Mouse (Mus musculus) kidney, adult 2 months (tissue): ENCODE measurements around the gene Rab37. TPM values are rescaled to one million over a fixed set of nuclear protein-coding genes. Genes with fewer than 3 reads are reported as not detected.
A peak's percentile ranks its signal among the peaks of the same experiment; 100 is the strongest.

Experiments used
- DNase-seq: peaks from one replicate; pipeline ENCODE4 v3.0.0; 2021
- H3K27ac ChIP-seq: fragments of 200-500 bp; 2 replicates; pipeline ENCODE4 v1.5.1; 2012; ENCODE audit warnings: low read depth, low read length, control low read depth, inconsistent platforms; ENCODE audit not compliant: insufficient read depth
- H3K27me3 ChIP-seq: fragments of 200-500 bp; replicated peaks from 2 replicates; pipeline ENCODE4 v1.6.1; 2012; ENCODE audit warnings: mild to moderate bottlenecking, moderate library complexity, low read length, inconsistent platforms; ENCODE audit not compliant: control insufficient read depth, insufficient read depth
- H3K36me3 ChIP-seq: fragments of 200-500 bp; 2 replicates; pipeline ENCODE4 v1.6.1; 2012; ENCODE audit warnings: mild to moderate bottlenecking, moderate library complexity, low read length, inconsistent platforms; ENCODE audit not compliant: control insufficient read depth, insufficient read depth
- H3K4me1 ChIP-seq: fragments of 200-500 bp; 2 replicates; pipeline ENCODE4 v1.6.1; 2011; ENCODE audit warnings: low read length; ENCODE audit not compliant: control insufficient read depth, insufficient read depth
- H3K4me3 ChIP-seq: fragments of 200-500 bp; 2 replicates; pipeline ENCODE4 v1.5.1; 2011; ENCODE audit warnings: mild to moderate bottlenecking, low read depth, low read length, control low read depth; ENCODE audit not compliant: insufficient read depth
- CTCF ChIP-seq: fragments of 200-500 bp; conservative IDR thresholded peaks from 2 replicates; pipeline ENCODE4 v1.5.1; 2011; ENCODE audit warnings: low read depth, mild to moderate bottlenecking, control low read depth, low read length, moderate library complexity, mixed read lengths; ENCODE audit not compliant: insufficient read depth, insufficient read length
- POLR2A ChIP-seq: fragments of 200-500 bp; IDR thresholded peaks from one replicate; pipeline ENCODE4 v1.6.1; 2011; ENCODE audit warnings: low read depth, low read length, control low read depth
- WGBS: fragments of 180-500 bp; shearing (Covaris S2); methylation state at CpG from one replicate; pipeline ENCODE4 v1.1.7; 2018; 5-methylcytosine and 5-hydroxymethylcytosine counted together
- polyA plus RNA-seq: library from polyadenylated mRNA; depleted of rRNA; stranded (reverse); fragments of >200 nt; gene quantifications from 2 replicates; pipeline ENCODE4 v1.2.3, GENCODE M21; 2012

The Rab37 gene
- polyA plus RNA-seq, 1 experiment: 1.1 TPM

DNA sequence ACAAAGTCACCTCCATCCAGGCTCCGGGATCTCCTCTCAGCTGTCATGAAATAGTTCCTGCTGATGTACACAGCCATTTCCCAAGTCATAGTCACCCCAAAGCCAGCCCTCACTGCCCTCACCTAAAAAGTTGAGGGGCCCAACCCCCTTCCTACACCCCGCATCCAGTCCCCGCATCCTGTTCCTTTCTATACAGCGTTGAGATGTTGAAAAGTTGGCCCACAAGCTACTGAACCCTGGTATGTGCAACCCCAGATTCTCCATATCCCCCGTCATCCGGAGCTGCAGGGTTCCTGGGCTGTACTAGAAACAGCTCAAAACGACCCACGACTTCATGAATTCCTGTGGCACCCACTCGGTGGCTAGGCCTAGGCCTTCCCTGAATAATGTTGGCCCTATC, 61.9 kb downstream of the Rab37 start:
- DNase-seq: no peak
- Histone ChIP-seq H3K4me1 (no peaks in the 10 kb centered on the region), H3K4me3 (no peak overlapping the region), H3K27ac (no peak overlapping the region), H3K36me3 (no peaks in the 10 kb centered on the region), H3K27me3 (no peaks in the 10 kb centered on the region)
- no peak for TF ChIP-seq CTCF
- no peak for TF ChIP-seq POLR2A
- 77% methylated on average over 9 of the region's 9 CpGs for WGBS

DNA sequence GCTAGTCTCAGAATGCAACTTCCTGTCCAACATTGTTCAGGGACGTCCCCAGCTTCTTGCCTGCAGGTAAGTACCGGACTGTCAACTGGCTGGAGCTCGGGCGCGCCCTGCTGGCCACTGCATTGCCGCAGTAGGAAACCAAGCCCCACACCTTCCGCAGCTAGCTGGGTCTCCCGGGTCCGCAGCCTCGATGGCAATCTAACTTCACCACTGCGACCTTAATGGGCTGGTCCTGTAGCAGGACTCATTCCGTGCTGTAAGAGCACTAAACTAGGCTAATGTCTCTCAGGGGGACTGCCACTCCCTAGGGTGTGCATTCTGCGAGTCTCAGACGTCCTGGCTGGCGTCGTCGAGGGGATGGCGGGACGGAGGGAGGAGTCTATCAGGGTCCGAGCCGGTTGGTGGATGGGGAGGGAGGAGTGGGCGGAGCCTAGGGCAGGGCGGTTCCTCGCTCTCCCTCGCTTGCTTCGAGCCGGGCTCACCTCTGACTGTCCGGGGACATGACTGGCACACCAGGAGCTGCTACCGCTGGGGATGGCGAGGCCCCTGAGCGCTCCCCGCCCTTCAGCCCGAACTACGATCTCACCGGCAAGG, 62.6 kb downstream of the Rab37 start:
- no peaks in the 10 kb centered on the region for H3K4me1 ChIP-seq
- TF ChIP-seq POLR2A (no peak), CTCF (peak; percentile 87)
- peak; percentile 83 for DNase-seq
- peak overlapping the region; percentile 32; the same call in 1 of the 2 replicates for H3K4me3 ChIP-seq
- no peaks in the 10 kb centered on the region for H3K36me3 ChIP-seq
- 1% methylated on average over 35 of the region's 35 CpGs for WGBS
- no peak overlapping the region for H3K27ac ChIP-seq
- H3K27me3 ChIP-seq: no peaks in the 10 kb centered on the region

DNA sequence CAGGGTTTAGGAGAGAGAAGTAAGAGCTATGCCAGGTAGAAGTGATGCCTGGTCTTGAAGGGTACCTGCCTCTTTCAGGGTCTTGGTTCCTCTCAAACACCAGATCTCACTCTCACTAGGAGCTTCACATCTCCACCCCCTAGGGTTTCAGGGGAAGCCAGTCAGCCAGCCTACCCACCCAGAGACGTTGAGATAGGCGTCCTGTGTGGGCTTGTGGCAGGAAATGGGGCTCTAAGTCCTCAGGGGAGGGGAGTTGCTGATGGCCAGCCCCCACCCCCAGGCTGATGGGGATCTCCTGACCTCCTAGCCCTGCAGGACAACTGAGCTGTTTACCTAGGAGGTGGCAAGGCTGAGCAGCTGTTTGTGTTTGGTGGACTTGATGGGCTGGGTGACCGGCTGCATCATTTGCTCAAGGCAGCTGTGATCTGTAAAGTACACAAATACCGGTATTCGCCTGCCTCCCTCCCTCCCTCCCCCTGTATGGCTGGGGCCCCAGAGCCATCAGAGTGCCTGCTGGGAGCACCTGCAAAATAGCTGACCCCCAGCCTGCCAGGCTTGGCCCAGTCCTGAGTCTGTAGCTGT, 63.9 kb downstream of the Rab37 start:
- Histone ChIP-seq H3K27ac (no peak overlapping the region), H3K4me1 (no peaks in the 10 kb centered on the region)

DNA sequence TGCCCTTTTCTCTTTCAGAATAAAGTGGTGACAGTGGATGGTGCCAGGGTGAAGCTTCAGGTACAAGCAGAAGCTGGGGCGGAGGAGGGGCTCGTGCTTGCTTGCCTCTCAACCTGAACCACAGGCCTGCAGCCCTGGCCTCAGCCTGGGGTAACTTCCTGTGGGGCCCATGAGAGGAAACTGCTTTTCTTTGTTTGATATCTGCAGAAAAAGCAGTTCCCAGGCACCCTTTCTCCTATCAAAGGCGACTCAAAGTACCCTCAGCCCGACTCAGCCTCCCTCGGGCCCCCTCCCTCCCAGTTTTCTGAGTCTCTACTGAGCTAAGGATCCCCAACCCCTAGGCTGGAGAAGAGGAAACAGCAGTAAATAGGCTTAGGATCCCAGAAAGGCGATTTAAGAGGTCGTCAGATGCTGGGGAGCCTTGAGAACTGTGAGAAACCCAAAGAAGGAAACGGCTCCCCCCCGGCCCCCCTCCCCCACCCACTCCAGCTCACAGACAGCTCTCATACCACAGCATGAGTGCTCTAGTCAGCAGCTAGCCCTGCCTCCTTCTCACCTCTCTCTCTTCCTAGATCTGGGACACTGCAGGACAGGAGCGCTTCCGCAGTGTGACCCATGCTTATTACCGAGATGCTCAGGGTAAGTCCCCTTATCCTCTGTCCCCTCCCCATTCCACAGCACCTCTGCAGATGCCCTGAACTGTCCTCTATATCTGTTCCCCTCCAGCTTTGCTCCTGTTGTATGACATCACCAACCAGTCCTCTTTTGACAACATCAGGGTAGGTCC, 66.9 kb downstream of the Rab37 start:
- no peak for DNase-seq
- no peak for TF ChIP-seq POLR2A
- no peak for TF ChIP-seq CTCF
- 36% methylated on average over 12 of the region's 12 CpGs for WGBS

More for the DNA sequence above, 63.9 kb downstream of the Rab37 start:
- WGBS: 14% methylated on average over 5 of the region's 5 CpGs
- Histone ChIP-seq H3K36me3 (no peaks in the 10 kb centered on the region), H3K27me3 (no peaks in the 10 kb centered on the region), H3K4me3 (no peak overlapping the region)
- no peak for DNase-seq
- TF ChIP-seq POLR2A: no peak
- no peak for TF ChIP-seq CTCF

DNA sequence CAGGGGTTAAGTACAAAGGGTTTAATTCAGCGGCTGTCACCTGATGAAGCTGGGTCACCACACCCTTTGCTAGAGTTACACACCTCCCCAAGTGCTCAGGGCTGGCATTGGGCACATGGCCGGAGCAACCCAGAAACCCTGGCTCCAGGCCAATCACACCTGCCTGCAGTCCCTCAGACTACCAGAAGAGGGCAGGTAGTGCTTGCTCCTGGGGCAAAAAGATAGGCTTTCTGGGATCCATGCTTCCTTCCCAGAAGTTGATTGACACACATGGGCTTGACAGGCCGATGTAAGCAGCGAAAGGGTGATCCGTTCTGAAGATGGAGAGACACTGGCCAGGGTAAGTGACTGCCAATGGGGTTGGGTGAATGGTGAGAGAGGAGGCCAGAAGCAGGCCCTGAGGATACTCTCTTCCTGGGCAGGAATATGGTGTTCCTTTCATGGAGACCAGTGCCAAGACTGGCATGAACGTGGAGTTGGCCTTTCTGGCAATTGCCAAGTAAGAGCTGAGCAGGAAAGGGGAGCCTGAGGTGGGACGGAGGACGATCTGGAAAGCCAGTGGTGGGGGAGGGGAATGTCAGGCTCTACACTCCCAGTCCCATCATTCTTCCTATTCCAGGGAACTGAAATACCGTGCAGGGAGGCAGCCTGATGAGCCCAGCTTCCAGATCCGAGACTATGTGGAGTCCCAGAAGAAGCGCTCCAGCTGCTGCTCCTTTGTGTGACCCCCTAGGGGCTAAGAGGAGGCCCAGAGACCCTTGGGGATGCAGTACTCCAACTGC, 69.0 kb downstream of the Rab37 start:
- Histone ChIP-seq H3K4me3 (no peak overlapping the region), H3K27me3 (no peaks in the 10 kb centered on the region), H3K27ac (no peak overlapping the region), H3K4me1 (peaks cover 5% of the 10 kb centered on the region; the same call in 1 of the 2 replicates), H3K36me3 (no peaks in the 10 kb centered on the region)
- peak; percentile 95 for DNase-seq
- 47% methylated on average over 11 of the region's 11 CpGs for WGBS
- TF ChIP-seq CTCF (peak; percentile 91), POLR2A (no peak)

More for the DNA sequence above, 66.9 kb downstream of the Rab37 start:
- no peak overlapping the region for H3K27ac ChIP-seq
- H3K36me3 ChIP-seq: no peaks in the 10 kb centered on the region
- H3K4me3 ChIP-seq: no peak overlapping the region
- H3K27me3 ChIP-seq: no peaks in the 10 kb centered on the region
- peaks cover 5% of the 10 kb centered on the region; the same call in 1 of the 2 replicates for H3K4me1 ChIP-seq

DNA sequence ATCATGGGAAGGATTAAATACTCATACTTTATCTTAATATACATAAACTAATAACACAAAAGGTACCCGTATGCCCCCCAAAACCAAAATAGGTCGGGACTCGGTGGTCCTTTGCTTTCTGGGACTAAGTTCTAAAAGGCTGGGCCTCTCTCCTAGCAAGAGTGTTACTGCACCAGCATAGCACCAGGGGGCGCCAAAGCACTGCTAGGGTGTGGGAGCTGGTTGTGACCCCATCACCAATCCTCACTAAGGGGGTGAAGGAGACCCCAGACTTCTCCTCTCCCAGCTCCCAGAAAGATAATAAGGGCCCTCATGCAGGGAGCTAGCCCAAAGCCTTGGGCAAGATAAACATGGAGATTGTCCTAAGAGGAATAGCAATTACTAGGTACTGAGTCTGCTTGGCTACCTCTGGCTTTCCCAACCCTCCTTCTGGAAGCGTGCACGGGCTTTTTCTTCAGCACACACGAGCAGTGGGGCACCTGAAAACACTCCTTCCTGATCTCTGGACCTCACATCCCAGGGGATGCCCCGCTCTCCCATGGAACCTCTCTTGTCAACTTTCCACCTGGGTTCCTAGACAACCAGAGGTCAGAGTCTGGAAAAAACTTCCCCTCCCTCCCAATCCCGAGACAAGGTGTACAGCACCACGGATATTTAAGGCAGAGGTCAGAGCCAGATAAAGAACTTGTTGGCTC, 69.8 kb downstream of the Rab37 start:
- Histone ChIP-seq H3K36me3 (no peaks in the 10 kb centered on the region), H3K27me3 (no peaks in the 10 kb centered on the region), H3K4me1 (peaks cover 5% of the 10 kb centered on the region; the same call in 1 of the 2 replicates), H3K4me3 (no peak overlapping the region), H3K27ac (no peak overlapping the region)
- no peak for TF ChIP-seq POLR2A
- peak; percentile 94 for TF ChIP-seq CTCF
- peak; percentile 82 for DNase-seq
- 23% methylated on average over 10 of the region's 10 CpGs for WGBS
